Mouse (Mus musculus) limb, embryonic 11.5 days (tissue): ENCODE results near the gene Slc48a1. TPM values are rescaled to one million over a fixed set of nuclear protein-coding genes. Genes with fewer than 3 reads are reported as not detected.

ENCODE experiments used
- ATAC-seq: fragments of 200-750 bp; cut with Nextera tagmentation; 2 replicates; pipeline ENCODE4 v1.8.0; 2017; ENCODE audit warnings: low read depth; ENCODE audit not compliant: insufficient number of reproducible peaks, low FRiP score, low TSS enrichment
- DNase-seq: peaks from one replicate; pipeline ENCODE4 v3.0.0-alpha.2; 2015; ENCODE audit warnings: low spot score
- H3K27ac ChIP-seq: fragments of 300-500 bp; sonication (generic); replicated peaks from 2 replicates; pipeline ENCODE4 v1.5.1; 2014; ENCODE audit warnings: low read depth, mild to moderate bottlenecking, low read length
- H3K27me3 ChIP-seq: fragments of 300-500 bp; sonication (generic); 2 replicates; pipeline ENCODE4 v1.6.1; 2014; ENCODE audit warnings: mild to moderate bottlenecking, low read length, mixed read lengths; ENCODE audit not compliant: control insufficient read depth, insufficient read depth
- H3K36me3 ChIP-seq: fragments of 300-500 bp; sonication (generic); 2 replicates; pipeline ENCODE4 v1.6.1; 2014; ENCODE audit warnings: mild to moderate bottlenecking, low read length, moderate library complexity, mixed read lengths; ENCODE audit not compliant: control insufficient read depth, insufficient read depth
- H3K4me1 ChIP-seq: fragments of 300-500 bp; sonication (generic); 2 replicates; pipeline ENCODE4 v1.6.1; 2014; ENCODE audit warnings: low read length, mixed read lengths; ENCODE audit not compliant: control insufficient read depth, insufficient read depth
- H3K4me2 ChIP-seq: fragments of 300-500 bp; sonication (generic); 2 replicates; pipeline ENCODE4 v1.6.1; 2014; ENCODE audit warnings: low read depth, mild to moderate bottlenecking, moderate library complexity; ENCODE audit not compliant: severe bottlenecking
- H3K4me3 ChIP-seq: fragments of 300-500 bp; sonication (generic); 2 replicates; pipeline ENCODE4 v1.5.1; 2014; ENCODE audit warnings: low read depth, low read length
- H3K9ac ChIP-seq: fragments of 300-500 bp; sonication (generic); 2 replicates; pipeline ENCODE4 v1.6.1; 2014; ENCODE audit warnings: mild to moderate bottlenecking, low read length
- H3K9me3 ChIP-seq: fragments of 300-500 bp; sonication (generic); 2 replicates; pipeline ENCODE4 v1.6.1; 2016; ENCODE audit warnings: low read length; ENCODE audit not compliant: control insufficient read depth
- WGBS: fragments of 180-500 bp; shearing (Covaris S2); extraction: QIAGEN DNeasy Blood & Tissue Kit; methylation state at CpG from one replicate; pipeline ENCODE4 v1.1.7; 2014; 5-methylcytosine and 5-hydroxymethylcytosine counted together
- polyA plus RNA-seq: library from polyadenylated mRNA; unstranded; fragments of >200 nt; fragmentation: Nextera tagmentation; extraction: Ambion mirVana; gene quantifications from 2 replicates; pipeline ENCODE4 v1.2.1, GENCODE M21; 2014

Slc48a1 gene
- polyA plus RNA-seq, 1 experiment from 2014 or later: 20.0 TPM

DNA sequence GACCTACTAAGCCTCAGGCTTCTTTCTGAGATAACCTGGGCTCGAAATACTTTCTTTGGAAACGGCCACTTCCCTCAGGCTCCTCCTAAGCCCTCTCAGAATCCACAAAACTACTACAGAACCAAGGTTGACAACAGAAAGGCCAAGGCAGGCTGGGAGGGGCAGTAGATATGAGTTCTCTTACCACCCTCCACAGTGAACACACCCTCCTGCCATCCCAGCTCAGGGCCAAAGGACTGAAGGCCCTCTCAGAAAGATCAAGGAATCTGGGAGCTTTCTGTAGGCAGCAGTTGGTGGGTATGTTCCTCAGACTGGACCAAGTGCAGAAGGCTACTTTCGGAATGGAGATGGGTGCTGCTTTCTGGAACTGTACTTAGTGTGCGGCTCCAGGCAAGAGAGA, 36.9 kb downstream of the Slc48a1 start:
- no peak overlapping the region for H3K9ac ChIP-seq

DNA sequence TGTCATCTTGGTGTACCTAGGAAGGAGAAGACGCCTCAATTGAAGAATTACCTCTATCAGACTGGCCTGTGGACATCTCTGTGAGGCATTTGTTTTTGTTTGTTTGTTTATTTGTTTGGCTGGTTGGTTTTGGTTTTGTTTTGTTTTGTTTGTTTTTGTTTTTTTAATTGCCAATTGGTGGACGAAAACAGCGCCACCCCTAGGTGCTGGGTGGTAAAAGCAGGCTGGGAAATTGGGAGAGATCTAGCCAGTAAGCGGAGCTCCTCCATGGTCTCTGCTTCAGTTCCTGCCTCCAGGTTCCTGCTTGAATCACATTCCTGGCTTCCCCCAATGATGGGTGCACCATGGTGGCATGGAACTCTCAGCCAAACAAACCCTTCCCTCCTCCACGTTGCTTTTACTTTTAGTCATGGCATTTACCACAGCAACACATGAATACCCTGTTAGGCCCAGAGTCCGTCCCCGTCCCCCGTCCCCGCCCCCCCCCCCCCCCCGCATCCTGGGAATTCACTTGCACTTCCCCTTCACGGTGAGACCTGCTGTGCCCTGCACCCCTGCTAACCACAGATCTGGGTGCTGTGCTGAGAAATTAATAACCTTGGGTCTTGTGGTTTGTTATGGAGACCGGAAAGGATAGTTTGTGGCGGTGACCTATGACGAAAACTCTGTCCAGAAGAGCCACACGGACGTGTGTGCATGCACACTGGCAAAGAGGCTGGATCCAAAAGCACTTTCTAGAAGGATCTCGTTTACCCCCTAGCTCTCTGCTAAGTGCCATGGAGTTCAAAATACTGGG, 38.1 kb downstream of the Slc48a1 start:
- no peak for DNase-seq
- no peak overlapping the region for H3K9ac ChIP-seq
- H3K4me3 ChIP-seq: no peak overlapping the region
- H3K9me3 ChIP-seq: no peaks in the 10 kb centered on the region
- 93% methylated on average over 17 of the region's 17 CpGs for WGBS
- H3K4me1 ChIP-seq: peaks cover 16% of the 10 kb centered on the region
- H3K36me3 ChIP-seq: peaks cover 2% of the 10 kb centered on the region; the same call in 1 of the 2 replicates
- H3K4me2 ChIP-seq: no peak overlapping the region
- H3K27me3 ChIP-seq: no peaks in the 10 kb centered on the region
- H3K27ac ChIP-seq: no peak overlapping the region
- ATAC-seq: no peak

More for the DNA sequence above, 36.9 kb downstream of the Slc48a1 start:
- DNase-seq (no peak), ATAC-seq (no peak)
- Histone ChIP-seq H3K4me1 (peaks cover 10% of the 10 kb centered on the region), H3K4me3 (no peak overlapping the region), H3K4me2 (no peak overlapping the region), H3K27ac (no peak overlapping the region), H3K9me3 (no peaks in the 10 kb centered on the region), H3K27me3 (no peaks in the 10 kb centered on the region), H3K36me3 (peaks cover 2% of the 10 kb centered on the region; the same call in 1 of the 2 replicates)
- WGBS: 88% methylated on average over 4 of the region's 4 CpGs

DNA sequence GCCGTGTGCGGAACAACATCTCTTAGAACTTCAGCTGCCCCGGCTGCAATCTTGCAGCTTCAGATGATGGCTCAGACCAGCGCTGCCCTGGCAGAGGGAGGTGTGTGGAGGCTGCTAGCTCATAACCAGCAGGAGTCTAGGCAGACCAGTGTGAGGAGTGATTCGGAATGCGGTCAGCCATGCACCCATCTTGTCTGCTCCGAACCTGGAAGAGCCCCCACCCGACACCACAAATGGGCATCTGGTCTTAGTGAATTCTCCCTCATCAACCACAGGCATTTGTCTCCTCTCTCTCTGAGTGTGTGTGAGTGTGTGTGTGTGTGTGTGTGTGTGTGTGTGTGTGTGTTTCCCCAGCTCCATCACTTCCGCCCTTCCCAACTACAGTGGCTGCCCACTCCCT, 41.6 kb downstream of the Slc48a1 start:
- H3K27ac ChIP-seq: no peak overlapping the region
- ATAC-seq (no peak), DNase-seq (no peak)
- no peaks in the 10 kb centered on the region; the same call in 1 of the 2 replicates for H3K36me3 ChIP-seq
- no peak overlapping the region for H3K4me3 ChIP-seq
- no peak overlapping the region for H3K4me2 ChIP-seq
- WGBS: 74% methylated on average over 9 of the region's 9 CpGs
- no peaks in the 10 kb centered on the region for H3K9me3 ChIP-seq
- no peak overlapping the region for H3K9ac ChIP-seq
- H3K4me1 ChIP-seq: peaks cover 20% of the 10 kb centered on the region
- H3K27me3 ChIP-seq: no peaks in the 10 kb centered on the region

DNA sequence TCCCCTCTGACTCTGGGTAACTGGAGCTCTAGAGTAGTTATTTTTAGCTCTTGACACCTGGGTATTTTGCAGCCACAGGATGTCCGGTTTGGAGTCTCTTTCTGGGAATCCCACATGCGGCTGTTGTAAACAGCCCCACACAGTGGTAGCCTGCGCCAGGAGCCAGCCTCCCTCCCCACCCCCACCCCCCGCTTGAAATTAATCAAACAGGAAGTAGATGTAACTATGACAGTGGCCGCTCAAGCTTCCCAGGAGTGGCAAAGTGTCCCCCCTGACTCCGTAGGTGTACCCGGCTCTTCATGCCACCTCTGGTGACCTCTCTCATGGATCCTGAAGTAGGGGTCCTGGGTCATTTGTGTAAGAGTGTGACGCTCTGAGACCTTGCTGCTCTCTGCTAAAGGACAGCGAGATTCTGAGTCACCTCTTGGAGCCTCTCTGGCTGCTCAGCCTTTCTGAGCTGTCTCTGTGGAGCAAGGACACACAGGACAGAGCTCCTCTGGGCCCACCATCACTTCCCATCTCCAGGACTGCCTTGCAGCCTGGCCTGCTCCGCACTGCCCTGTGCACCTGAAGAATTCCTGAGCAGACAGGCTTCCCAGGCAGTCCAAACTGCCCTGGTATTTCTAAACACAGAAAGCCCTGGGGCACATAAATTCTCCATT, 43.1 kb downstream of the Slc48a1 start:
- no peak overlapping the region for H3K4me2 ChIP-seq
- WGBS: 36% methylated on average over 10 of the region's 10 CpGs

DNA sequence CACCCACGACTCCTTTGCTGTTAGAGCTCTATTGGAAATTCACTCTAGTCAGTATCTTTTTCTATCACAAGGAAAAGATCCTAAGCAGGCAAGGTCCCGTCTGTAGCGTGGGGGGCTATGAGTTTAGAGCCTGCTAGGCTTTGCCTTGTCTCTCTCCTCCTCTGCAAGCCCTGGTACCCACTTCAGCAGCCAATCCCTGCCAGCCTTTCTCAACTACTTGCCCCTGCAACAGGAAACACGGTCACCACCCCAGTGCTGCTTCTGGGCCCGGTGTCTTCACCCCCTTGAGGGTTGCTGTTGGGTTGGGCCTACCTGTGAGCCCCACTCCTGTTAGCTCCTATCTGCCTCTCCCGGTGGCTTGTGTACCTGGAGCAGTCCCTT, 43.7 kb downstream of the Slc48a1 start:
- ATAC-seq: no peak

More for the DNA sequence above, 43.1 kb downstream of the Slc48a1 start:
- Histone ChIP-seq H3K4me1 (peaks cover 33% of the 10 kb centered on the region), H3K36me3 (no peaks in the 10 kb centered on the region; the same call in 1 of the 2 replicates), H3K9ac (no peak overlapping the region), H3K4me3 (no peak overlapping the region), H3K27ac (no peak overlapping the region; the same call in 1 of the 2 replicates), H3K27me3 (no peaks in the 10 kb centered on the region), H3K9me3 (no peaks in the 10 kb centered on the region)
- DNase-seq (no peak), ATAC-seq (no peak)

DNA sequence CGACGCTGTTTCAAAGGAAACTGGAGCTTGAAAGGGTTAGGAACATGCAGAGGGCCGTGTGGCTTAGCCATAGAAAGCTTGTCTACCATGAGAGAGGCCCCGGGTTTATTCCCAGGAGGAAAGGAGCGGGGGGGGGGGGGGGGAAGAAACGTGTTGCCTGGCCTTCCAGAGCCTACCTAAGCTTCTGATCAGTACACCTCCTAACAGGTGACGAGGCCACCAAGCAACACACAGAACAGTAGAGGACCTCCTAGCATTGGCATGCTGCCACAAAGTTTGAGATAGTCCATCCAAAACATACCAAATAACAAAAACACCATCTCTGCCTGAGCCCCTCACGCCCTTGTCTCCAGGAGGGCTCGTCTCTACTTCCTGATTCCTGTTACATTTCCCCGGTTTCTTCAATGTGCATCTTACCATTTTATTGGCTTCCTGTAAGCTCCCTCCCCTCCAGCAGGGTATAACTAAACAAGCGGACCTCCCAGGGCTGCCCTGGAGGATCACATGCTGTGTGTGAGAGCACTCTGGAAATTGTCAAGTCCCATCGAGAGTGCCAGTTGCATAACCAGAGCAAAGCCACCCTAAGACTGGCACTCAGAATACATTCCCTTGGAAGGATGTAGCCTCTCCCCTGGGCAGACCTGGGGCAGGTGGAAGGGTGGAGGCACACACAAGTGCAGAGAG, 44.4 kb downstream of the Slc48a1 start:
- 53% methylated on average over 10 of the region's 12 CpGs for WGBS
- Histone ChIP-seq H3K27ac (no peak overlapping the region), H3K36me3 (no peaks in the 10 kb centered on the region; the same call in 1 of the 2 replicates), H3K4me2 (no peak overlapping the region), H3K4me1 (peaks cover 36% of the 10 kb centered on the region), H3K9me3 (no peaks in the 10 kb centered on the region), H3K4me3 (no peak overlapping the region), H3K9ac (no peak overlapping the region), H3K27me3 (no peaks in the 10 kb centered on the region)
- no peak for ATAC-seq
- no peak for DNase-seq

More for the DNA sequence above, 43.7 kb downstream of the Slc48a1 start:
- Histone ChIP-seq H3K36me3 (no peaks in the 10 kb centered on the region; the same call in 1 of the 2 replicates), H3K27me3 (no peaks in the 10 kb centered on the region), H3K27ac (no peak overlapping the region), H3K4me2 (no peak overlapping the region), H3K9me3 (no peaks in the 10 kb centered on the region), H3K4me1 (peaks cover 36% of the 10 kb centered on the region), H3K4me3 (no peak overlapping the region), H3K9ac (no peak overlapping the region)
- no peak for DNase-seq
- 66% methylated on average over 6 of the region's 6 CpGs for WGBS

DNA sequence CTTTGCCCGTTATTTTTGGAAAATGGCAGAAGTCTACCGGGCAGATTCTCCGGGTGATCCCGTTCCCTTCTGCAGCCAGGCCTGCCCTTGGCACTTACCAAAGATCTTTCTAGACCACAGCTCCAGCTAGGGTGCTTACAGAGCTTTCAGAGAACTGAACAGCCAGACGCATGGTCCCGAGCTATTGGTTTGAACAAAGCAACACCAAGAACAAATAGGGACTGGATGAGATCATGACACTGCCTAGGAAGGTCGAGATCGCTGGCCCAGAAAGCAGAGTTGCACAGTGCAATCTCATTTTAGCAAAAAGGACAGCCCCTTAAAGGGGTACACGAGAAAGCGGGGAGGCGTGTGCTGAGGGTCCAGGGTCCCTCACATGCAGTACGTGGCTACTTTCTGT, 45.2 kb downstream of the Slc48a1 start:
- no peak overlapping the region for H3K27ac ChIP-seq
- no peaks in the 10 kb centered on the region; the same call in 1 of the 2 replicates for H3K36me3 ChIP-seq
- H3K4me1 ChIP-seq: peaks cover 39% of the 10 kb centered on the region
- no peaks in the 10 kb centered on the region for H3K27me3 ChIP-seq
- H3K4me3 ChIP-seq: no peak overlapping the region
- 86% methylated on average over 12 of the region's 12 CpGs for WGBS
- H3K9ac ChIP-seq: no peak overlapping the region
- no peak for DNase-seq
- H3K4me2 ChIP-seq: no peak overlapping the region
- H3K9me3 ChIP-seq: no peaks in the 10 kb centered on the region
- no peak for ATAC-seq

DNA sequence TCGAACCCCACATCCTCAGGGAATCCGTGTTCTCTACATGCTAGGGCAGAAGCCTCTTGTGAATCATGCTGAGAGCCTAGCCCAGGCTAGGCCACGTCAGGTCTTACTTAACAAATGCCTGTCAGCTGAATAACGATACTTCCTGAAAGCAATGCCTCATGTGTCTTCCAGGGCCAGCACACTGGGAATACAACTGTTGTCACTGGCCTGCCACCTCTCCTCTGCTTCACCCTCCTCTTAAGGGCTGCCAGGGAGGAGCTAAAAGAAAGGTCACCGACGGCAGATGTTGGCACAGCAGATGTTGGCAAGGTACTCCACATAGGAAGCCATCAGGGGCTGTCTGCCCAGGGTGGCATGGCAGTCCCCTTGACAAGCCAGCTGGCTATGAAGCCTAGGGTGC, 45.7 kb downstream of the Slc48a1 start:
- DNase-seq (no peak), ATAC-seq (no peak)
- Histone ChIP-seq H3K4me2 (no peak overlapping the region), H3K4me3 (no peak overlapping the region), H3K9ac (no peak overlapping the region), H3K9me3 (no peaks in the 10 kb centered on the region), H3K36me3 (no peaks in the 10 kb centered on the region; the same call in 1 of the 2 replicates), H3K27me3 (no peaks in the 10 kb centered on the region), H3K4me1 (peaks cover 44% of the 10 kb centered on the region), H3K27ac (no peak overlapping the region)
- 86% methylated on average over 6 of the region's 6 CpGs for WGBS
